Mouse (Mus musculus) MEL (cell line): Measurements from ENCODE around the gene Myo1g. TPM values are rescaled to one million over a fixed set of nuclear protein-coding genes. Genes with fewer than 3 reads are reported as not detected.

Experiments
- DNase-seq: peaks from one replicate; pipeline ENCODE4 v3.0.0; 2011; ENCODE audit warnings: low read depth, low spot score
- H3K27ac ChIP-seq: 2 replicates; pipeline ENCODE4 v1.5.1; 2012; ENCODE audit warnings: low read depth, mild to moderate bottlenecking, control low read depth, low read length, moderate library complexity; ENCODE audit not compliant: control insufficient read depth
- H3K27me3 ChIP-seq, 2 experiments: fragments of 150-350 bp in 1 of 2; sonication (generic) in 1 of 2; 2 replicates each; pipeline ENCODE4 v1.6.1; 2012; ENCODE audit warnings: low read length in 2 of 2, mild to moderate bottlenecking in 2 of 2, improper control_type of control experiment in 1 of 2, moderate library complexity in 1 of 2; ENCODE audit not compliant: insufficient read depth in 2 of 2, control insufficient read depth in 1 of 2
- H3K36me3 ChIP-seq, 2 experiments: 2 replicates each; pipeline ENCODE4 v1.6.1; 2012 to 2014; ENCODE audit warnings: low read length in 2 of 2, improper control_type of control experiment in 1 of 2, inconsistent platforms in 1 of 2, mild to moderate bottlenecking in 1 of 2; ENCODE audit not compliant: insufficient read depth in 2 of 2, control insufficient read depth in 1 of 2
- H3K4me1 ChIP-seq, 2 experiments: fragments of 150-350 bp in 1 of 2; sonication (generic) in 1 of 2; 2 replicates each; pipeline ENCODE4 v1.6.1; 2012; ENCODE audit warnings: low read length in 2 of 2, improper control_type of control experiment in 1 of 2, mild to moderate bottlenecking in 1 of 2; ENCODE audit not compliant: insufficient read depth in 2 of 2, control insufficient read depth in 1 of 2
- H3K4me3 ChIP-seq, 2 experiments: fragments of 150-350 bp in 1 of 2; sonication (generic) in 1 of 2; 2 replicates each; pipeline ENCODE4 v1.5.1; 2012; ENCODE audit warnings: low read depth in 2 of 2, low read length in 2 of 2, mild to moderate bottlenecking in 2 of 2, moderate library complexity in 2 of 2, control low read depth in 1 of 2, improper control_type of control experiment in 1 of 2; ENCODE audit not compliant: control insufficient read depth in 1 of 2, insufficient read depth in 1 of 2
- H3K79me2 ChIP-seq: 2 replicates; pipeline ENCODE4 v1.6.1; 2012; ENCODE audit warnings: mild to moderate bottlenecking, low read length, moderate library complexity; ENCODE audit not compliant: control insufficient read depth, poor library complexity, insufficient read depth
- H3K9ac ChIP-seq: 2 replicates; pipeline ENCODE4 v1.6.1; 2012; ENCODE audit warnings: low read depth, mild to moderate bottlenecking, control low read depth, low read length, moderate library complexity; ENCODE audit not compliant: control insufficient read depth, poor library complexity, severe bottlenecking
- H3K9me3 ChIP-seq: fragments of 150-350 bp; sonication (generic); replicated peaks from 2 replicates; pipeline ENCODE4 v1.6.1; 2012; ENCODE audit warnings: mild to moderate bottlenecking, low read length, improper control_type of control experiment, moderate library complexity; ENCODE audit not compliant: insufficient read depth
- BHLHE40 ChIP-seq: IDR thresholded peaks from 2 replicates; pipeline ENCODE4 v1.6.1; 2012; ENCODE audit warnings: low read depth, mild to moderate bottlenecking, inconsistent platforms, low read length, improper control_type of control experiment, borderline replicate concordance
- CTCF ChIP-seq, 3 experiments: IDR thresholded peaks in 2 of 3; conservative IDR thresholded peaks in 1 of 3; 2 replicates each; pipeline ENCODE4 v1.5.1; 2011 to 2012; ENCODE audit warnings: low read length in 3 of 3, low read depth in 2 of 3, mild to moderate bottlenecking in 2 of 3, improper control_type of control experiment in 1 of 3, inconsistent platforms in 1 of 3, mixed read lengths in 1 of 3, moderate library complexity in 1 of 3; ENCODE audit not compliant: control insufficient read depth in 1 of 3, insufficient read depth in 1 of 3, poor library complexity in 1 of 3, severe bottlenecking in 1 of 3
- E2F4 ChIP-seq: IDR thresholded peaks from 2 replicates; pipeline ENCODE4 v1.6.1; 2011; ENCODE audit warnings: low read depth, low read length, improper control_type of control experiment, borderline replicate concordance
- ELF1 ChIP-seq: IDR thresholded peaks from 2 replicates; pipeline ENCODE4 v1.6.1; 2014; ENCODE audit warnings: low read depth, mild to moderate bottlenecking, inconsistent platforms, low read length, improper control_type of control experiment, moderate library complexity
- ETS1 ChIP-seq: IDR thresholded peaks from 2 replicates; pipeline ENCODE4 v1.6.1; 2012; ENCODE audit warnings: low read depth, mild to moderate bottlenecking, inconsistent platforms, low read length, improper control_type of control experiment, moderate library complexity
- GABPA ChIP-seq: IDR thresholded peaks from 2 replicates; pipeline ENCODE4 v1.6.1; 2012; ENCODE audit warnings: low read depth, mild to moderate bottlenecking, inconsistent platforms, low read length, improper control_type of control experiment, moderate library complexity
- HCFC1 ChIP-seq: IDR thresholded peaks from 2 replicates; pipeline ENCODE4 v1.6.1; 2012; ENCODE audit warnings: low read depth, mild to moderate bottlenecking, inconsistent platforms, low read length, improper control_type of control experiment, moderate library complexity
- JUND ChIP-seq: IDR thresholded peaks from 2 replicates; pipeline ENCODE4 v1.6.1; 2011; ENCODE audit warnings: low read depth, mild to moderate bottlenecking, improper control_type of control experiment, low read length
- KAT2A ChIP-seq: conservative IDR thresholded peaks from 2 replicates; pipeline ENCODE4 v1.6.1; 2012; ENCODE audit warnings: low read depth, low read length, improper control_type of control experiment, inconsistent platforms
- MAX ChIP-seq: IDR thresholded peaks from 2 replicates; pipeline ENCODE4 v1.6.1; 2011; ENCODE audit warnings: low read length, improper control_type of control experiment
- MXI1 ChIP-seq: IDR thresholded peaks from 2 replicates; pipeline ENCODE4 v1.6.1; 2011; ENCODE audit warnings: mild to moderate bottlenecking, low read depth, low read length, improper control_type of control experiment
- NELFE ChIP-seq: IDR thresholded peaks from 2 replicates; pipeline ENCODE4 v1.6.1; 2011; ENCODE audit warnings: low read depth, low read length, improper control_type of control experiment
- NRF1 ChIP-seq: IDR thresholded peaks from 2 replicates; pipeline ENCODE4 v1.6.1; 2014; ENCODE audit warnings: low read depth, mild to moderate bottlenecking, inconsistent platforms, low read length, improper control_type of control experiment, moderate library complexity; ENCODE audit not compliant: poor library complexity, insufficient read depth, severe bottlenecking
- POLR2AphosphoS2 ChIP-seq: IDR thresholded peaks from 2 replicates; pipeline ENCODE4 v1.6.1; 2011; ENCODE audit warnings: low read length, improper control_type of control experiment
- RCOR1 ChIP-seq: IDR thresholded peaks from 2 replicates; pipeline ENCODE4 v1.6.1; 2012; ENCODE audit warnings: low read depth, mild to moderate bottlenecking, inconsistent platforms, low read length, improper control_type of control experiment
- TAL1 ChIP-seq: IDR thresholded peaks from 2 replicates; pipeline ENCODE4 v1.6.1; 2012; ENCODE audit warnings: mild to moderate bottlenecking, inconsistent platforms, low read length, moderate library complexity, mixed read lengths
- UBTF ChIP-seq: IDR thresholded peaks from 2 replicates; pipeline ENCODE4 v1.6.1; 2012; ENCODE audit warnings: low read depth, mild to moderate bottlenecking, inconsistent platforms, low read length, improper control_type of control experiment, moderate library complexity, borderline replicate concordance; ENCODE audit not compliant: insufficient read depth
- USF2 ChIP-seq, 2 experiments: IDR thresholded peaks; 2 replicates each; pipeline ENCODE4 v1.6.1; 2011 to 2012; ENCODE audit warnings: improper control_type of control experiment in 2 of 2, low read length in 2 of 2, borderline replicate concordance in 1 of 2, inconsistent platforms in 1 of 2, low read depth in 1 of 2, mild to moderate bottlenecking in 1 of 2; ENCODE audit not compliant: insufficient read depth in 1 of 2
- ZC3H11A ChIP-seq: IDR thresholded peaks from 2 replicates; pipeline ENCODE4 v1.6.1; 2012; ENCODE audit warnings: low read depth, mild to moderate bottlenecking, inconsistent platforms, low read length, improper control_type of control experiment
- ZKSCAN1 ChIP-seq: IDR thresholded peaks from 2 replicates; pipeline ENCODE4 v1.6.1; 2012; ENCODE audit warnings: low read depth, mild to moderate bottlenecking, inconsistent platforms, low read length, improper control_type of control experiment, moderate library complexity
- ZNF384 ChIP-seq: IDR thresholded peaks from 2 replicates; pipeline ENCODE4 v1.6.1; 2012; ENCODE audit warnings: low read depth, mild to moderate bottlenecking, inconsistent platforms, low read length, improper control_type of control experiment
- polyA plus RNA-seq, 2 experiments: library from polyadenylated mRNA; stranded (reverse) in 1 of 2; unstranded in 1 of 2; fragments of >175 nt in 1 of 2; fragments of >200 nt in 1 of 2; gene quantifications; 2 replicates each; pipeline versions ENCODE4 v1.2.1 to v1.2.4; 2012; ENCODE audit warnings: low replicate concordance in 2 of 2, low read depth in 1 of 2; ENCODE audit not compliant: insufficient read length in 2 of 2, insufficient read depth in 1 of 2, missing spikeins in 1 of 2
- total RNA-seq: library from RNA; depleted of rRNA; stranded (reverse); fragments of 300-350 nt; gene quantifications from 2 replicates; pipeline ENCODE4 v1.2.3, GENCODE M21; 2012

The Myo1g gene
- total and polyA plus RNA-seq, 3 experiments: 19.4 to 33.3 TPM; not detected in 1

- no peak for TF ChIP-seq GABPA
- TF ChIP-seq MXI1: 0 out of 2 replicates have a peak, but pooled peaks have one; percentile 31
- TF ChIP-seq JUND: no peak
- TF ChIP-seq MAX: 0 out of 2 replicates have a peak, but pooled peaks have one; percentile 1
- no peak for TF ChIP-seq POLR2AphosphoS2
- no peak for TF ChIP-seq UBTF
- TF ChIP-seq ZNF384: no peak
- TF ChIP-seq E2F4: no peak
- peaks cover 16 to 26% of the 10 kb centered on the region in 2 experiments; a peak in 3 of 4 replicates for H3K4me1 ChIP-seq
- H3K27me3 ChIP-seq: no peaks in the 10 kb centered on the region
- no peaks in the 10 kb centered on the region for H3K9me3 ChIP-seq
- peak overlapping the region; percentile 99 for H3K9ac ChIP-seq
- peak; percentile 71 for DNase-seq
- peaks cover 6 to 40% of the 10 kb centered on the region in 2 experiments; a peak in 3 of 4 replicates for H3K36me3 ChIP-seq
- peak overlapping the region; percentile 58 to 76 for H3K4me3 ChIP-seq
- H3K27ac ChIP-seq: peak overlapping the region; percentile 7; the same call in 1 of the 2 replicates
- H3K79me2 ChIP-seq: peaks cover 64% of the 10 kb centered on the region
Observed at GRCm38 (mm10) chr11:6472076-6472475, 48.7 kb downstream of the Myo1g start.

- DNase-seq: no peak
- H3K79me2 ChIP-seq: peaks cover 64% of the 10 kb centered on the region
- TF ChIP-seq ETS1 (no peak), ZNF384 (peak; percentile 90), HCFC1 (no peak), MAX (0 out of 2 replicates have a peak, but pooled peaks have one; percentile 18)
- H3K27ac ChIP-seq: no peak overlapping the region
- no peaks in the 10 kb centered on the region for H3K9me3 ChIP-seq
- H3K9ac ChIP-seq: peak overlapping the region; percentile 20
- peaks cover 16 to 26% of the 10 kb centered on the region in 2 experiments; a peak in 3 of 4 replicates for H3K4me1 ChIP-seq
- H3K36me3 ChIP-seq: peaks cover 6 to 40% of the 10 kb centered on the region in 2 experiments; a peak in 3 of 4 replicates
- H3K27me3 ChIP-seq: no peaks in the 10 kb centered on the region
- peak overlapping the region; percentile 28 to 76 for H3K4me3 ChIP-seq
Observed at GRCm38 (mm10) chr11:6471493-6471892, 49.3 kb downstream of the Myo1g start.

- Histone ChIP-seq H3K4me3 (peak overlapping the region; percentile 10 to 76), H3K9me3 (no peaks in the 10 kb centered on the region), H3K4me1 (peaks cover 16 to 26% of the 10 kb centered on the region in 2 experiments; a peak in 3 of 4 replicates), H3K36me3 (peaks cover 6 to 40% of the 10 kb centered on the region in 2 experiments; a peak in 3 of 4 replicates), H3K79me2 (peaks cover 61% of the 10 kb centered on the region), H3K27ac (no peak overlapping the region), H3K9ac (peak overlapping the region; percentile 3), H3K27me3 (no peaks in the 10 kb centered on the region)
- DNase-seq: no peak
- TF ChIP-seq ELF1 (no peak), BHLHE40 (no peak), USF2 (IDR thresholded peaks at IDR 0.05; ENCODE audit: borderline replicate concordance in 1 of 2, insufficient read depth in 1 of 2, low read depth in 1 of 2, low read length in 2 of 2) (no peak), POLR2AphosphoS2 (no peak), E2F4 (no peak), ZKSCAN1 (no peak), NRF1 (no peak), CTCF (IDR thresholded peaks at IDR 0.05 in 2 of 3, conservative IDR thresholded peaks at IDR 0.05 in 1 of 3; ENCODE audit: control insufficient read depth in 1 of 3, insufficient read depth in 1 of 3, low read depth in 2 of 3, low read length in 3 of 3, poor library complexity in 1 of 3, severe bottlenecking in 1 of 3) (no peak), MAX (no peak), HCFC1 (no peak), KAT2A (no peak), NELFE (no peak), RCOR1 (no peak), ZC3H11A (no peak), ZNF384 (no peak), TAL1 (no peak)
Observed at GRCm38 (mm10) chr11:6471054-6471453, 49.7 kb downstream of the Myo1g start.
